Mouse (Mus musculus) heart, embryonic 12.5 days (tissue): ENCODE data around the gene Mogat2. TPM values are rescaled to one million over a fixed set of nuclear protein-coding genes. Genes with fewer than 3 reads are reported as not detected.

Source experiments
- ATAC-seq: fragments of 200-750 bp; cut with Nextera tagmentation; 2 replicates; pipeline ENCODE4 v1.8.0; 2017; ENCODE audit warnings: moderate TSS enrichment, moderate library complexity; ENCODE audit not compliant: insufficient number of reproducible peaks, low FRiP score
- H3K27ac ChIP-seq: fragments of 300-500 bp; sonication (generic); 2 replicates; pipeline ENCODE4 v1.5.1; 2016; ENCODE audit warnings: mild to moderate bottlenecking, moderate library complexity; ENCODE audit not compliant: poor library complexity, severe bottlenecking
- H3K27me3 ChIP-seq: fragments of 300-500 bp; sonication (generic); replicated peaks from 2 replicates; pipeline ENCODE4 v1.6.1; 2016; ENCODE audit warnings: mild to moderate bottlenecking, moderate library complexity
- H3K36me3 ChIP-seq: fragments of 300-500 bp; sonication (generic); 2 replicates; pipeline ENCODE4 v1.6.1; 2016; ENCODE audit warnings: mild to moderate bottlenecking, moderate library complexity
- H3K4me1 ChIP-seq: fragments of 300-500 bp; sonication (generic); replicated peaks from 2 replicates; pipeline ENCODE4 v1.6.1; 2016; ENCODE audit warnings: mild to moderate bottlenecking
- H3K4me2 ChIP-seq: fragments of 300-500 bp; sonication (generic); 2 replicates; pipeline ENCODE4 v1.6.1; 2016; ENCODE audit warnings: mild to moderate bottlenecking, moderate library complexity
- H3K4me3 ChIP-seq: fragments of 300-500 bp; sonication (generic); 2 replicates; pipeline ENCODE4 v1.5.1; 2016; ENCODE audit warnings: mild to moderate bottlenecking
- H3K9ac ChIP-seq: fragments of 300-500 bp; sonication (generic); 2 replicates; pipeline ENCODE4 v1.6.1; 2016; ENCODE audit warnings: mild to moderate bottlenecking, moderate library complexity
- H3K9me3 ChIP-seq: fragments of 300-500 bp; sonication (generic); replicated peaks from 2 replicates; pipeline ENCODE4 v1.6.1; 2016; ENCODE audit warnings: mild to moderate bottlenecking, moderate library complexity
- WGBS: fragments of 180-500 bp; shearing (Covaris S2); methylation state at CpG from one replicate; pipeline ENCODE4 v1.1.7; 2016; 5-methylcytosine and 5-hydroxymethylcytosine counted together
- polyA plus RNA-seq: library from polyadenylated mRNA; unstranded; fragments of >200 nt; fragmentation: Nextera tagmentation; extraction: Ambion mirVana; gene quantifications from 2 replicates; pipeline ENCODE4 v1.2.1, GENCODE M21; 2016

The Mogat2 gene
- polyA plus RNA-seq, 1 experiment from 2014 or later: 3.1 TPM

- Histone ChIP-seq H3K27me3 (peaks cover 14% of the 10 kb centered on the region; the same call in 1 of the 2 replicates), H3K4me3 (no peak overlapping the region), H3K4me2 (no peak overlapping the region), H3K9ac (no peak overlapping the region), H3K9me3 (no peaks in the 10 kb centered on the region), H3K27ac (no peak overlapping the region), H3K36me3 (no peaks in the 10 kb centered on the region), H3K4me1 (peaks cover 20% of the 10 kb centered on the region)
- no peak for ATAC-seq
- 54% methylated on average over 2 of the region's 2 CpGs for WGBS
Observed at GRCm38 (mm10) chr7:99235657-99236056, 2.8 kb downstream of the Mogat2 start.

- Histone ChIP-seq H3K27ac (no peak overlapping the region), H3K27me3 (peaks cover 10% of the 10 kb centered on the region; the same call in 1 of the 2 replicates), H3K9ac (no peak overlapping the region), H3K4me1 (peaks cover 23% of the 10 kb centered on the region), H3K4me3 (no peak overlapping the region), H3K36me3 (no peaks in the 10 kb centered on the region), H3K4me2 (no peak overlapping the region), H3K9me3 (no peaks in the 10 kb centered on the region)
- WGBS: 39% methylated on average over 2 of the region's 2 CpGs
- ATAC-seq: no peak
Observed at GRCm38 (mm10) chr7:99234916-99235315, 3.5 kb downstream of the Mogat2 start.

GRCm38 (mm10) chr7:99232571-99232970 lies 5.8 kb downstream of the Mogat2 start:
- Histone ChIP-seq H3K4me2 (no peak overlapping the region), H3K4me3 (no peak overlapping the region), H3K4me1 (peaks cover 15% of the 10 kb centered on the region), H3K9ac (no peak overlapping the region), H3K9me3 (no peaks in the 10 kb centered on the region), H3K27ac (no peak overlapping the region), H3K27me3 (no peaks in the 10 kb centered on the region), H3K36me3 (no peaks in the 10 kb centered on the region)
- no peak for ATAC-seq
- WGBS: 71% methylated on average over 6 of the region's 6 CpGs

GRCm38 (mm10) chr7:99230061-99230747 lies 8.2 kb downstream of the Mogat2 start:
- no peak overlapping the region for H3K27ac ChIP-seq
- no peaks in the 10 kb centered on the region for H3K36me3 ChIP-seq
- H3K9ac ChIP-seq: no peak overlapping the region
- no peak overlapping the region for H3K4me2 ChIP-seq
- no peak overlapping the region for H3K4me3 ChIP-seq
- no peaks in the 10 kb centered on the region for H3K9me3 ChIP-seq
- 75% methylated on average over 7 of the region's 7 CpGs for WGBS
- peaks cover 7% of the 10 kb centered on the region for H3K4me1 ChIP-seq
- no peaks in the 10 kb centered on the region for H3K27me3 ChIP-seq
- ATAC-seq: no peak

- ATAC-seq: peak; percentile 47; the same call in 1 of the 2 replicates
- no peak overlapping the region for H3K4me2 ChIP-seq
- 33% methylated on average over 2 of the region's 2 CpGs for WGBS
Observed at GRCm38 (mm10) chr7:99229411-99229810, 9.0 kb downstream of the Mogat2 start.

GRCm38 (mm10) chr7:99228825-99229224 lies 9.6 kb downstream of the Mogat2 start:
- no peak overlapping the region for H3K9ac ChIP-seq
- no peaks in the 10 kb centered on the region for H3K36me3 ChIP-seq
- H3K9me3 ChIP-seq: no peaks in the 10 kb centered on the region
- ATAC-seq: no peak
- no peaks in the 10 kb centered on the region for H3K27me3 ChIP-seq
- 64% methylated on average over 8 of the region's 8 CpGs for WGBS
- no peak overlapping the region for H3K4me3 ChIP-seq
- H3K27ac ChIP-seq: no peak overlapping the region
- no peak overlapping the region for H3K4me2 ChIP-seq
- peaks cover 7% of the 10 kb centered on the region for H3K4me1 ChIP-seq

More at GRCm38 (mm10) chr7:99229411-99229810, 9.0 kb downstream of the Mogat2 start:
- Histone ChIP-seq H3K9me3 (no peaks in the 10 kb centered on the region), H3K4me1 (peaks cover 7% of the 10 kb centered on the region), H3K9ac (no peak overlapping the region), H3K36me3 (no peaks in the 10 kb centered on the region), H3K27me3 (no peaks in the 10 kb centered on the region), H3K27ac (no peak overlapping the region), H3K4me3 (no peak overlapping the region)

- WGBS: 90% methylated on average over 4 of the region's 4 CpGs
- Histone ChIP-seq H3K4me3 (no peak overlapping the region), H3K9ac (no peak overlapping the region), H3K4me2 (no peak overlapping the region), H3K27ac (no peak overlapping the region), H3K4me1 (peaks cover 7% of the 10 kb centered on the region), H3K27me3 (no peaks in the 10 kb centered on the region), H3K9me3 (no peaks in the 10 kb centered on the region), H3K36me3 (no peaks in the 10 kb centered on the region)
- ATAC-seq: no peak
Observed at GRCm38 (mm10) chr7:99227267-99227666, 11.2 kb downstream of the Mogat2 start.

- no peak overlapping the region for H3K9ac ChIP-seq
- no peak overlapping the region for H3K27ac ChIP-seq
- 83% methylated on average over 10 of the region's 10 CpGs for WGBS
- H3K4me1 ChIP-seq: peaks cover 7% of the 10 kb centered on the region
- no peak for ATAC-seq
- no peaks in the 10 kb centered on the region for H3K27me3 ChIP-seq
- H3K4me3 ChIP-seq: no peak overlapping the region
- H3K4me2 ChIP-seq: no peak overlapping the region
- no peaks in the 10 kb centered on the region for H3K9me3 ChIP-seq
- H3K36me3 ChIP-seq: no peaks in the 10 kb centered on the region
Observed at GRCm38 (mm10) chr7:99226662-99227061, 11.8 kb downstream of the Mogat2 start.

GRCm38 (mm10) chr7:99225421-99225820 lies 13.0 kb downstream of the Mogat2 start:
- Histone ChIP-seq H3K9ac (no peak overlapping the region), H3K4me3 (no peak overlapping the region), H3K4me1 (peaks cover 7% of the 10 kb centered on the region), H3K4me2 (no peak overlapping the region), H3K9me3 (no peaks in the 10 kb centered on the region), H3K36me3 (no peaks in the 10 kb centered on the region), H3K27me3 (no peaks in the 10 kb centered on the region), H3K27ac (no peak overlapping the region)
- no peak for ATAC-seq
- WGBS: 72% methylated on average over 6 of the region's 6 CpGs

GRCm38 (mm10) chr7:99224648-99225190 lies 13.7 kb downstream of the Mogat2 start:
- Histone ChIP-seq H3K4me2 (no peak overlapping the region), H3K36me3 (no peaks in the 10 kb centered on the region), H3K9me3 (no peaks in the 10 kb centered on the region), H3K4me1 (peaks cover 4% of the 10 kb centered on the region; the same call in 1 of the 2 replicates), H3K27me3 (no peaks in the 10 kb centered on the region), H3K4me3 (no peak overlapping the region), H3K27ac (no peak overlapping the region), H3K9ac (no peak overlapping the region)
- WGBS: 54% methylated on average over 1 of the region's 1 CpGs
- no peak for ATAC-seq

GRCm38 (mm10) chr7:99224225-99224624 lies 14.2 kb downstream of the Mogat2 start:
- H3K9me3 ChIP-seq: no peaks in the 10 kb centered on the region
- 72% methylated on average over 7 of the region's 7 CpGs for WGBS
- ATAC-seq: no peak

More at GRCm38 (mm10) chr7:99224225-99224624, 14.2 kb downstream of the Mogat2 start:
- H3K27ac ChIP-seq: no peak overlapping the region
- H3K27me3 ChIP-seq: no peaks in the 10 kb centered on the region
- H3K4me2 ChIP-seq: no peak overlapping the region
- H3K9ac ChIP-seq: no peak overlapping the region
- no peak overlapping the region for H3K4me3 ChIP-seq
- H3K4me1 ChIP-seq: peaks cover 4% of the 10 kb centered on the region; the same call in 1 of the 2 replicates
- H3K36me3 ChIP-seq: no peaks in the 10 kb centered on the region
